Mouse (Mus musculus) 3T3-L1 (cell line): ENCODE measurements around the gene Ggt1.
"Not testable (repeated sequence)": the region's sequence is repeated elsewhere in the genome, so short reads cannot be mapped to it uniquely, and the experiment has no call there.

Experiments used
- DNase-seq: peaks from one replicate; pipeline ENCODE4 v3.0.0-alpha.2; 2015; ENCODE audit warnings: low read depth, low spot score

Ggt1 gene

GRCm38 (mm10) chr10:75561071-75561654, at the start of gene Ggt1:
Ggt1 (plus strand) TSS chr10:75561604.
- no peak for DNase-seq

GRCm38 (mm10) chr10:75511897-75512296, 49.5 kb upstream of the Ggt1 start:
- no peak for DNase-seq

DNA sequence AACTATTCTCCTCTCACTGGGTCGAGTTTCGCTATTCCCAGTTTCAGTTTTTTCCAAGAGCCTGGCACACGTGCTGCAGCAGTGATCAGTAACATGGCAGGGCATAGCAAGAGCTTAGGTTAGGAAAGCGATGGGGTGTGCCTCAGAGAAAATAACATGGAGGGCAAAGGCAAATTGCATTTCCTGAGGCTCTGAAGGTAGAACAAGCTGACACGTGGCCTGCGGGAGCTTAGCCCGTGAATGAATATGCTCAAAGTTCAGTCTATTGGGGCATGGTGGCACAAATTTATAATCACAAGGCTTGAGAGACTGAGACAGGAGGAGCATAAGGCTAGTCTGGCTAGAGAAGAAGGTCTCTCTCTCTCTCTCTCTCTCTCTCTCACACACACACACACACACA, 48.6 kb upstream of the Ggt1 start:
- DNase-seq = no peak

DNA sequence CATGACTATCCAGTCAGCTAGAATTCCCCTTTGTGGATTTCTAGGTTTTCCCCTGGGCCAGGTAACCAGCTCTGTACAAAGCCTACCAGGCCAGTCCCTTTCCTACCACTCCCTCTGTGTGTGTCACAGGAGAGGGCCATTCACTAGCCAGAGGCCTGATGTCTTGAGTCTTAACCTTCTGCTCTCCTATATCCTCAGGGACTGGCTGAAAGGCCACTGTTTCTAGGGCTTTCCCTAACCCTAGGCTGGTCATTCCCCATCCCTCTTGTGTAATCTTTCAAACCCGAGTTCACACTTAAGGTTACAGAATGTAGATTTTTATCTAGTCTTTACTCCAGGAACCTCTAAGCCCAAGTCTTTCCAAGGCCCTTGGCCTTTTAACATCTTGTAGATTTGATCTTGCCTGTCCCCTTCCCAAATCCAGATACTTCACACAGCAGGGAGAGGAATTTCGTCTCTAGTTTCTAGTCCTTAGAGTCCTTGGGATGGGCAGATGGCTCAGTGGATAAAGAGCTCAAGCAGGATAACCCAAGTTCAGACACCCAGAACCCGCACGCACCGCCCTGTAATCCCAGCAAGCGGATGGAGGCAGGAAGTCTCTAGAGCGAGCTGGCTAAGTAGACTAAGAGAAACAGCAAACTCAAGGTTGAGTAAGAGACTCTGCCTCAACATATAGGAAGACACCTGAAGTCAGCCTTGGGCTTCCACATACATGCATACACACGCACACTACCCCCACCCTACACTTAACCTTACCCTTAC, 47.9 kb upstream of the Ggt1 start:
- no peak for DNase-seq

DNA sequence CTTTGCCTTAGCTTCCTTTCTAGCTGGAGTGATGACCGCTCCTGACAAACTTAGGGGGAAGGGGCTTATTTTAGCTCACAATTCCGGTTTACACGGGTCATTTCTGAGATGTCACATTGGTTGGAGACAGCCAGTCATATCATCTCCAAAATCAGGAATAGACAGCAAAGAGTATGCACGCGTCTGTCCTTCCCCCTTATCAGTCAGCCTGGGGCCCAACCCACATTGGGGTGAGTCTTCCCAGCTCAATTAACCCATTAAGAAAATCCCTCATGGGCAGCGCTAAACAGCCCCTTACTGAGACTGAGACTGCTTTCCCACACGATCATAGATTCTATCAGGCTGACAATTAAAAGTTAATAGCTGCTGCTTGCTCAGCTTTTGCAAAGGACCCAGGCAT, 47.0 kb upstream of the Ggt1 start:
- DNase-seq = no peak

- no peak for DNase-seq
Measured at GRCm38 (mm10) chr10:75515216-75516037, 46.0 kb upstream of the Ggt1 start.

DNA sequence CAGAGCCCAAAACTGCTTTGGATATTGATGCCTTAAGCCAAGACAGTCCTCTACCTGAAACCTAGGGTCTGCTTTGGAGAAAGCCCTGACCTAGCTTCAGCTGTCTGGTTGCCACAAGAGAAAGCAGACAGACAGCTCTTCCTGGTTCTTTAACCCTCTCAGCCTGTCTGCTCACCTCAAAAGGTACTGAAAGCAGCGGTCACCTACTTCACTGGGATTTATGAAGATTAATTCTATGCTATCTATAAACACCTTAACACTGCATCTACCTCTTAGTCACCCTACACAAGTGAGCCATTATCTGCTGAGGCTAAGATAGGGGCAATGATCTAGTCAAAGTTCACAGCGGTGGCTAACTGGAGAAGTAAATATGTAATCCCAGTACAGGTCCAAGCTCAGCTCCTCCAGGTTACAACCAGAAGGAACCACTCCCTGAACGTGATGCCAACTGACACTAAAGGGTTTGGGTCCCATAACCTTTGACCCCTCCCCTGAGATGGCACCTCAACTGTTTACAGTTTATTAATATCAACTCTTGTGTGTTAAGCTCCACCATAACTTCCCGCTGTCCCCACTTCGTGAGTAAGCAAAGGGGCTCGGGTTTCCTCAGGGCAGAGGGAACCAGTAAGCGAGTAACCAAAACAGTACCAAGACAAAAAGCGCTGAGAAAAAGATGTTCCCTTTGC, 45.2 kb upstream of the Ggt1 start:
- no peak for DNase-seq

DNA sequence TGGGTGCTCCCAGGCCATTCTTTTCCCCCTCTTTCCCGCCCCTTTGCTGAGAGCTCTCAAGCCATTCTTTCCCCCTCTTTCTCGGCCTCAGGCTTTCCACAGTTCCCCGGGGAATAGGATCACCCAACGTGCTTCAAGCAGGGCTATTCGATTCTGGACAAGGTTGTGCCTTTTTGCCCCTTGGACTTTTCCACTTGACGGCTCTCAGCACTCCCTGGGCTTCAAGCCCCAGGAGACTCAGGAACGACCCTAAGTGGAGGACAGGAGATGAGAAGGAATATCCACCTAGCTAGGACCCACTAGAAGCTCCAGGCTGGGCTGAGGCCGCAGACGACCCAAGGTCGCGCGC, 44.7 kb upstream of the Ggt1 start:
- DNase-seq = peak; percentile 48

DNA sequence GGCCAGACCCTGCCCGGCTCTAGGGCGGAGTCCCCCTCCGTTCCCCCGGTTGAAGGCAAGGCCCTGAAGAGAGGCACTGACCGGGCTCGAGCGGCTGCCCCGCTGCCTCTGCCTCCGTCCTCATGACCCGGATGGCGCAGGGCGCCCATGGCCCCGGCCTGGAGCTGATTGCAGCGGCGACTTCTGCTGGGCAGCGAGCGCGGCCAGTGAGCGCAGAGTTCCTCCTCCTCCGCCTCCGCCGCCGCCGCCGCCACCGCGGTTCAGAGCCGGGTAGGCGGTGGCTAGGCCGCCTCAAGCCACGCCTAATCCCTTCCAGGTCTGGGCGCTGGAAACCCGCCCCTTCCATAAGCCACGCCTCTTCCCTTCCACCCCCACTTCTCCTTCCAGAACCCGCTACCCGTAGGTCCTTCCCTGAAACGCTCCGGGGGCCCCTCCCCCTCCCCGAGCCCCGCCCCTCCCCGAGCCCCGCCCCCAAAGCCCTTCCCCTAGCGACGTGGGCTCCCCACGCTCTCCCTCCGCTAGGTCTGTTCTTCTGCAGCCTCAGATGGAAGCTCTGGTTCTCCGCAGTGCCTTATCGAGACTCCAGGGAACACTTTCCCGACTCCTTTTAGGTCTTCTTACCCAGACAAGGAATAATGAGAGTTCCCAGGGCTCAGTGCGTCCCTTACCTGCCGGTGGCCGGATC, 44.2 kb upstream of the Ggt1 start, which contains the start of gene Snrpd3:
Snrpd3 (plus strand) TSS at position 479 of the 685 bp plus-strand sequence.
- DNase-seq = peak; percentile 98

- DNase-seq = peak; percentile 97
Measured at GRCm38 (mm10) chr10:75517758-75518143, 43.7 kb upstream of the Ggt1 start, which contains the start of gene Gucd1. Gucd1 (minus strand) TSS chr10:75517972.

DNA sequence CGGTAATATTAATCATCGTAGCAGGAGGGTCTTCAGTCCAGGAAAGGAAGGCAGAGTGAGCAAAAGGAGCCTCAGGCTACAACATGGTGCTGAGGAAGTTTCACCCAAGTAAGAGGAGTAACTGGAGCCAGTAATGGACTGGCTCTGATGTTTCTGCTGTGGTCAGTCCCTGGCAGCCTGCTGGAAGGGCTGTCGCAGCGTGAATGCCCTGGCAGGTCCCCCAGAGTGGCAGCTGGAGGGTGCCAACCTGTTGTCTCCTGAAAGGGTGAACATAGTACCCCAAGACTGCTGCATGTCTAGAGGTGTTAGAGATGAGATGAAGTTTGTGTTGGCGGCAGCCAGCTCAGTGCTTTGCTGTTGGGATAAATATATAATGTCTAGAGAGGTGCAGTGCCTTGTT, 40.8 kb upstream of the Ggt1 start:
- DNase-seq = no peak

- DNase-seq = no peak
Measured at GRCm38 (mm10) chr10:75521643-75522042, 39.8 kb upstream of the Ggt1 start.

- not testable (repeated sequence) for DNase-seq
Measured at GRCm38 (mm10) chr10:75525450-75525849, 36.0 kb upstream of the Ggt1 start.

DNA sequence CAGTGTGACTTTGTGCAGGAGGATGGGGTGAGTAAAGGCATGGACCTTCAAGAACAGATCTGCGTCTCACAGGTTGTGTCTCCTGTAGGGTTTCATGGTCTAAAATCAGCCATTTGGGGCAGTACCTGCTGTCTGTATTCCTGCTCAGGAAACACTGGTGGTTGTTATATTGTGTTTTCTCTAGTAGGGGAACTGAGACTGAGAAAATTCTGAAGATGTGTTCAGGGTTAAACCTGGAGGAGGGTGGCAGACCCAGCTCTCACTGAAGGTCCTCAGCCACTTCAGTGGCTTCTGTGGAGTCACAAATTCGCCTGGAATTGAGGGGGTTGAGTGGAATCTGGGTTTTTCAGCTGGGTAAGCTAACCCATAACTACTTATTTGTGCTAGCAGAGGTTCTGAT, 31.1 kb upstream of the Ggt1 start:
- DNase-seq = no peak

DNA sequence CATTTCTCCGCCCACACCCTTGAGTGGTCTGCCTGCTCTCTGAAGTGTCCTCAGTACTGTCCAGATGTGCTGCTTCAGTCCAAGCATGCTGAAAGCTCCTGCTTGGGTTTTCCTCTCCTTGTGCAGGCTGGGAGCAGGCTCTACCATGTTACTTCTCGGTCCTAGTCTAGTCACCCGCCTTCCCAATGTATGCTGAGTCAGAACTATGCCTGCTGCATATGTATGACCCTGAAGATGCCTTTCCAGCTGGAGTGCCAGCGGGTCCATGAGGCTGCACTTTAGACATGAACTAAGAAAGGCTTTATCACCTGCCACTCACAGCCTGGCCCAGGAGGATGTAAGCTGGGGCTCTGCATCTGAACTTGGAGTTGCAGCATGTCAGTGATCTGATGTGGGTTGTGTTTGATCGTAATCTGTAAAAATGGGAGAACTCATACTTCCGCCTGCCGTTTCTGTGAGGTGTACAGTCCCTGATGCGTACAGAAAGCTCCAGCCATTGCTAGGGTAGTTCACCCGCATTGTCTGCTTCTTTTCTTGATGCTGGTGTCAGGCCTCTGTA, 29.8 kb upstream of the Ggt1 start:
- no peak for DNase-seq

DNA sequence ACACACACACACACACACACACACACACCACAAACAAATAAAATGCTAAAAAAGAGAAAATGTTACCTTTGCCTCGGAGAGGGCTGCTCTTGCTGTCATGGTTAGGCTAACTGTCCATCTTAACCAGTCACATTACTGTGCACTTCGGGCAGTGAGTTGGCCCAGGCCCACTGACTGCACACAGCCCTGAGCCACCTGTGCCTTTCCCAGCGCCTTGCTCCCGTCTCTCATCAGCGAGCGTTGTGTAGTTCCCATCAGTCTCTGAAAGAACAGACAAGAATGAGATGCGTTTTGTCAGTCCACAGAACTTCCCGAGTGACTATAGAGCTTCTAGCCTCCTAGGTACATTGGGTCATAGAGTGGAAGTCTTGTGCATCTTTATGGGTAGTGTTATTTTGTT, 27.2 kb upstream of the Ggt1 start:
- DNase-seq = no peak

DNA sequence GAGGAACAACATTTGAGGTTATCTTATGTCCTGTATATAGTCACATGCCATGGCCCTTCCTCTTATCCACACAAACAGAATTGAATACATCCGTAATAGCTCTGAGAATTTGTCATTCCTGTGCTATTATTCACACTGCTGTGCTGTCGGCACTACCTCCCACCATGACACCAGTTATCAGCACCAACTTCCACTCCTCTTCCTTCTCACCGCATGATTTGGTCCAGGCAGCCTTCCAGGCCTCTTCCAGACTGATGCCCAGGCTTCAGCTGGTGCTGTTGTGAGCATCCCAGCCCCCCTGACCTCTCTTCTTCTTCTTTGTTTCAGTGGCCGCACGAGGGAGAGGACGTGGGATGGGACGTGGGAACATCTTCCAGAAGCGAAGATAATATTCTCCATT, 26.5 kb upstream of the Ggt1 start:
- peak; percentile 44 for DNase-seq

- DNase-seq = no peak
Measured at GRCm38 (mm10) chr10:75535423-75535822, 26.0 kb upstream of the Ggt1 start.

- no peak for DNase-seq
Measured at GRCm38 (mm10) chr10:75536123-75536522, 25.3 kb upstream of the Ggt1 start.

- no peak for DNase-seq
Measured at GRCm38 (mm10) chr10:75547901-75548300, 13.5 kb upstream of the Ggt1 start.

DNA sequence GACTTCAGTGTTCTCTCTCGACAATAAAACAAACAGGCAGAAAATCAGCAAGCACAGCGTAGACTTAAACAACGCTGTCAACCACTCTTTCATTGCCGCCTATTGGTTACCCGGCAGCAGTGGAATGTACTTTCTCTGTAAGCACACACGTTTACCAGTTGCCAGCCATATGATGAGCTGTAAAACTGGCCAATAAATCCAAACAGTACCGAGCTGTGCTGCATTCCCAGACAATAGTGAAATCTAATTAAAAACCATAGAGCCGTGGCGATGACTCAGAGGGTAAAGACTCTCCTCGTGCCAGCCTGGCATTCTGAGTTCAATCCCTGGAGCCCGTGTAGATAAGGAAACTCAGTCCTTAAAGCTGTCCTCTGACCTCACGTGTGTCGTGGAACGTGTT, 12.9 kb upstream of the Ggt1 start:
- DNase-seq = peak; percentile 73
